Mouse (Mus musculus) cerebellum, postnatal 4 days (tissue): ENCODE results near the gene Erlec1.

Experiments
- DNase-seq, 2 experiments: peaks; one replicate each; pipeline ENCODE4 v3.0.0; 2022; ENCODE audit warnings: low spot score in 2 of 2, mixed read lengths in 1 of 2

Gene Erlec1

DNA sequence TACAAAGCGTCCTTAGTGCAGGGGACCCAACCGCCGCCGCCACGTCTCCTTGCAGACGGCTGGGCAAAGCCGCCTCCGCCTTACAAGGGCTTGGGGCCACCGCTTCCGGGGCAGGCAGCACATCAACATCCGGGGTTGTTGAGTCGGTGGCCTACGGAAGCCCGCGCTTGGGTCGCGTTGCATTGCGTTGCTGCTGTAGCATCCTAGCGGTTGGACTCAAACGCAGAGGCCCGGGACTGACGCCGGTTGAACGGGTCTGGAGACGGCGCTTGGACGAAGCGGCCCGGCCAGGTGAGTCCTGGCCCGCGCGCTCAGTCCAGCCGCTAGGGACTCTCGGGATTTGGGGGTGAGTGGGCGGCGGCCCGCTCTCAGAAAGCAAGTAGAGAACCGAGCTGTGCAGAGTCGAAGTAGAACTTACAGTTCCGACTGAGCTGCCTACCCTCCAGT is at the start of gene Erlec1:
Gene Erlec1, minus strand, starts transcription at position 57 of the 447 bp plus-strand sequence.
- DNase-seq: peak; percentile 75 to 82

DNA sequence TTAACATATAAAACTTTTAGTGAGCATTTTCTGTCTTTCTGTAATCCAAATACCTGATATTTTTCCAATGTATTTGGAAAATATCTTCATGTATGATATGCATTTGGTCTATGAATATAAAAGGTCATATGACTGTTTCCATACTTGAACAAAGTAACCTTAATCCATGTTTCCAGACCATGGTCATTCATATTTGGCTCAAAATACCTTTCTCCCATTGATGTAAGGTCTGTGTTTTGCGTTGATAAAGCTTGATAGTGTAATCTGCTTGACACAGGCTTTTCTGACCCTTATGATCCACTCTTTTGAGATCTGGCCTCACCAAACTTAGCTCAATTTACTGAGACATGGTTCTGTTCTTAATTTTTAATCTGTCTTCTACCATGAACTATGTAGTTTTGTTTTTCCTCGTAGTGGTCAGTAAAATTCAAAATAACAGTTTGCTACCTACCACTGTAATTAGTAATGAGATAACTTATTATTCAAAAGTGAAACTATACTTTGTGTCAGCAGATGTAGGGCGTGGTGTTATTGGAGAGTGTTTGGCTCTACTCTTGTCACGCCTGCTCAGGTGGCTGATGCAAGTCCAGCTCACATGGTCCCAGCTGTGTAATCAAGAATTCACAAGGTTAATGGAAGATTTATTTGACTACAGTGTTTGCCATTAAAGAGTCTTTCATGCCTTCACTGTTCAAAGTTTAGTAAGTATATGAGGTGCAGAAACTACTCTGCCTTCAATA is 47.2 kb upstream of the Erlec1 start:
- DNase-seq: no peak

DNA sequence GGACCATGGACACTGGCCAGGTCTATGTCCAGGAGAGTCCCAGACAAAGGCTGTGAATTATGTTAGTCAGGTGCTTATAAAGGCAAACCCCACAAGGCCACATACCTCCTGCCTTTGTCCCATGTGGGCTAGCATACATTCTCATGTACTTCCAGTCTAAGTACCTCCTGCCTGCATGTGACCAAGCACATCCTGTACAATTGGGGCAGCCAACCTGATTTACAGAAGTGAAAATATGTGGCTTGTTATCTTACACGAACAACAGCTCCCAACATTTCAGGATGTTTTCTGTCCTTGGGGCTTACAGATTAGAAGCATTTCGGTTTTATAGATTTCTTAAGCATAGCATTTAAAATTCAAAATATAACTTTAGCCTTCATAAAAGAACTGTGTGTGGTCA is 45.9 kb upstream of the Erlec1 start:
- no peak for DNase-seq

DNA sequence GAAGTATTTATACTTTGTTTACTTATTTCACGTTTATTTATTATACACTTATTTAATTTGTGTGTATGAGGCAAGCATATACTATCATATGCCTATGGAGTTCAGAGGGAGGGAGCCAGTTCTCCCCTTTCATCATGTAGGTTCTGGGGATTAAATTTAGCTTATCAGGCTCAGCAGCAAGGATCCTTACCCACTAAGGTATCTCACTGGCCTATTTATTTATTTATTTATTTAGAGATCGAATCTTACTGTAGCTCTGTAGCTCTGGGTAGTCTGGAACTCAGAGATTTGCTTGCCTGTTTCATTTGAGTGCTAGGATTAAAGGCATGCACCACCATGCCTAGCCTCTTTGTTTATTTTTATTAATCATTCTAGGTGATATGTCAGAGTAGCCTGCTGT is 44.6 kb upstream of the Erlec1 start:
- no peak for DNase-seq

DNA sequence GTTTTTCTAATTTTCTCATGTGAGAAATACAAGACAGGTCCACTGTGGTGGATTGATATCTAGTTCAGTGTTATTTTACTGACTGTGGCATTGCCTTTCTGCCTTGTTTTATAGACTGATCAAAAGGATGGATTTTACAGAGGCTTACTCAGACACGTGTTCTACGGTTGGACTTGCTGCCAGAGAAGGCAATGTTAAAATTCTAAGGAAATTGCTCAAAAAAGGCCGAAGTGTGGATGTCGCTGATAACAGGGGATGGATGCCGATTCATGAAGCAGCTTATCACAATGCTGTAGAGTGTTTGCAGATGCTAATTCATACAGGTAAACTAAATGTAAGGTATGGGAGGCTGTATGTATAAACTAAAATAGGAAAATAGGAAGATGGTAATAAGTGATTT is 44.1 kb upstream of the Erlec1 start:
- DNase-seq: no peak

DNA sequence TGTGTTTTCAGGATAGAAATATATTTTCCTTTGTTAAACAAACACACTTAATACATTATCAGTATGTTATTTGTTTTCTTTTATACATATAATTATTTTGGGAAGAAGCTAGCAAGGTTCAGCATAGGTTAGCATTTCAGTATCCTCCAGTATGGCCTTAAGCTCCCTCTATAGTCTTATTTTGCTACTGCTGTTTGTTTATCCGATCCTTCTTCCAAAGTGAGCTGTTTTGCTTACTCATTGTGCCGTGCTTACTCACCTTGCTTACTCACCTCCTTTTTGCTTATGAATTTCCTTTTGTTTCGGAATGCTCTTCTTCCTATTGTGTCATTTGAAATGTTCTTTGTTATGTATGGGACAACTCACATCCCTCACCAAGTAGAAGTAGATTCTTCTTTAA is 42.5 kb upstream of the Erlec1 start:
- DNase-seq: no peak

DNA sequence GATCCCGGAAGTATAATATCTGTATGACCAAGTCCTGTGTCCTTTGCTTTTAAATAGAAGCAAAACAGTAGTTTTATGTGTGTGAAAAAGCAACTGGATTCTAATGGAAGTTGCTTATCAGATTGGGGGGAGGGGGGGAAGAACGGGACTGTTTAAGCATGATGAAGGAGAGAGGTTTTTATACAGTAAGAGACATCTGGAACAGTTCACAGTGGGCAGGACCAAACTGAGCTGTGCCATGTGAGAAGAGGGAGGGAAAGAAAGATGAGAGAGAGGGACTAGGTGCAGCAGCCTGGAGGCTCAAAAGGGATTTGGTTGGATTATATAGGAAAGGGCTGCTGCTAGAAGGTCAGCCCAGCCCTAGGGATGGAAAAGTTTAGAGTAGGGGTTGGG is 32.5 kb upstream of the Erlec1 start:
- DNase-seq: no peak

DNA sequence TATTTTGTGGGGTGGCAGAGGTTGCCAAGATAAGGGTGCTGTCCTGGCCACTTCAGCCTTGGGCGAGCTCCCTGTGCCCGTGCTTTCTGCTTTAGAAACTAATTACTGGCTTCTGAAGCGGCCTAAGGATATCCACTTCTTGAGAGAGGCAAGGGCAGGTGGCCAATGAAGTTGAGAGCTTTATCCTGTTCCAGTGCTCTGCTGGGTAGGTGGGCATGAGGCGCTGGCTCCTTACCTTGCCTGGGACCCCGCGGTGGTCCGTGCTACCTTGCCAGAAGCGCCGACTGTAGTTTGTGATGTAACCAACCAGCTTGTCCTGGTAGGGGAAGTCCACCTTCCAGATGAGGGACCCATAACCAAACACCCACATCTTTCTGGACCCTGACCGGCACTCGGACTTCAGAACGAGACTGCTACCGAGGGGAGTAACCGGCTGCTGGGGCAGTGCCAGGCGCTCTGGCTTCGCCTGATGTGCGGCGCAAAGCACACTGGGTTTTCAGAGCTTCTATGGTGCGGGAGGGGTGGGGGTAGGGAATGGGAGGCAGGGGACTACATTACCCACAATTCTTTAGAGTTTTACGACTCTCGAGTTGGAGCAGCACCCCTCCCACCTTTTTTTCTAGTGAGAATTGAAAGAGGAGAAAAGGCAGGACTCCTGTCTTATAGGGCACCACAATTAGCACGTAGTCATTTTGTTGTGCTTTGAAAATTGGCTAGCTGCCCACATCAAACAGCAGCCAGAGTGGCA is 31.9 kb upstream of the Erlec1 start, which contains the start of gene Chac2:
Gene Chac2, minus strand, starts transcription at position 474 of the 748 bp plus-strand sequence.
- DNase-seq: peak; percentile 61 to 85

DNA sequence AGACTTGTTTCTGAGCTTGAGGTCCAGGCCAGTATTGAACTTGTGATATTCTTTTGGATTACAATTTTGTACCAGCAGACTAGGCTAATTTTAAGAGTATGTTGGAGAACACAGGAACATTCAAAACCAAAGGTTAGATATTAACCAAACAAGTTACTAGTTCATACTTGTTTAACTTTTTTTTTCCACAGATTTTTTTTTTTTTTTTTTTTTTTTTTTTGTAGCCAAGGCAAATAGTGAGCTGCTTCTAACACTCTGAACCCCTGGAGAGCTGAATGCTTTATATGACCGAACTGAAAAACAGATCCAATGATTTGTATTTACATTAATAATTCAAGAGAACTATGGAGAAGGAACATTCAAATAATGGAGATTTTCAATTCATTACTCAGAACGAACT is 31.1 kb upstream of the Erlec1 start:
- DNase-seq: no peak

DNA sequence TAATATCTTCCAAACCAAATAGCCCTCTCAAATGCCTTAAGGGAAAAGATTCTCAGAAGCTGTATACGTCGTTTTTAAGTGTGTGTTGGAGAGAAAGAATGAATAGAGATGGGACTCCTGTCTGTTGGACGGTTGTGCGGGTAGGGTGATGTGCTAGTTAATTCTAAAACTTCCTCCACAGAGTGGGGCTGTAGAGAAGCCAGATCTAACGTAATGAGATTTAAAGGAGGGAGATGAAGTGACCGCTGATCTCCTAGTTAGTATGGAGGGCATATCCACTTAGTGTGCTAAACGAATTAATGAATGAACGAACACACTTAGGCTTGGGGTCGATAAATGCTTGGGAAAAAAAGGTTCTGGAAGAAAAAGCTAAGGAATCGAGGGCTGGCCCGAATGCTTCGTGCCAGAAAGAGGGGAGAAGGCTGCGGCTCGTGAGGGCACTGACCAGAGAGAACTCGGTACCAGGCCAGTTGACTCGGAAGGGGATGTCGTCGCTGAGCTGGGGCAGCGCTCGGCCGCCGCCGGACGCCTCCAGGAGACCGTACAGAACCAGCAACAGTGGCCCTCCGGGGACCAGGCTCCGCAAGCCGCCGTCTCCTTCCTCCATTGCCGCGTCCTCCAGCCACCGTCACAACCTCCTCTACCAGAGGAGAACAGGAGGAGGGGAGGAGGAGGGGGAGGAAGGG is 523 bp downstream of the Erlec1 start:
- peak; percentile 25 to 35 for DNase-seq

DNA sequence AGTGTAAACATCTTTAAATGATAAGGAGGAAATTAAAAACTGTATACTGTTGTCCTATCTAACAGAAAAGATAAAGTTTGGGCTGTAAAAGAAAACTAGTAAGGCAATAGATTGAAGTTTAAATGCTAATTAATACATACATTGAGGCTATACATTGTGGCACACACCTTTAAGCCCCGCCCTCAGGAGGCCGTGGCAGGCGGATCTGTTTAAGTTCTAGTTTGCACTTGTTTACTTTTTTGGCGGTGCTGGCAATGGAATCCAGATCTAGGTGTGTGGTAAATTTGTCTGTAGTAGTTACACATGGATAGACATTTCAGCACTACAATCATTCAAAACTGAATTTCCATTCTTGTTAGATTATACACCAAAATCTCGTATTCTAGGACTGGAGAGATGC is 1.3 kb downstream of the Erlec1 start:
- DNase-seq: no peak

DNA sequence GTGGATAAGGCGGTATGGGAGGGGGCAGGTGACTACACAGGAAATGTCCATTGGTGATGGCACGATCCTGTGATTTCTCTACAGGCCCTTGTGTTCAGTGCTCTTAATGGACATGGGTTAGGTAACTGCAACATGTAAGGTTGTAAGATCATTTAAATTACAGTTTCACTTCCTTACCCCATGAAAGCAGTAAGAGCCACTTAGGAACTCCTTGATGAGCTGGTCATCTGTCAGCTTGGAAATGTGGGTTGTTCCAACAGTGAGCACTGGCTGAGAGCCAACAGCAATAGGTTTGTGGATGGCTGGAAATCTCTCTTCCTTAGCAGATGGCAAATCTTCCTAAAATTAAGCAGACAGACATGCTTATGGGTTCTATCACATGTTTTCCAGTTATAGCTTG is 10.6 kb downstream of the Erlec1 start:
- DNase-seq: peak in 1 of 2 experiments; percentile 26

DNA sequence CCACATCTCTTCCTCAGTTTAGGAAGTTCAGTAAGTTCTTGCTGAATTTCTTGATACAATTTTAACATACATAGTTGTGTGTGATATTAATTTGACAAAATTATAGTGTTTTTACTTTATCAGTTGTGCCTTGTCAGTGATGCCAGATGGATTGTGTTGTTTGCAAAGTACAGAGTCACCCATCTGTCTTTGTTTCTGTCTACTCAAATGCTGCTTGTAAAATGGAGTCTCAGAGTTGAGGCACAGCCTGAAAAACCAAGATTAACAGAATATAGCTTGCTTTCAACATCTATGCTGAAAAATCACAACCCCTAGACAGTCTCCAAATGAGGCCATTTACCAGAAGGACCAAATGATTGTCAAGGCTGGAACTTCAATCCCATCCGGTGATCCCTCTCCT is 25.6 kb downstream of the Erlec1 start:
- DNase-seq: no peak

DNA sequence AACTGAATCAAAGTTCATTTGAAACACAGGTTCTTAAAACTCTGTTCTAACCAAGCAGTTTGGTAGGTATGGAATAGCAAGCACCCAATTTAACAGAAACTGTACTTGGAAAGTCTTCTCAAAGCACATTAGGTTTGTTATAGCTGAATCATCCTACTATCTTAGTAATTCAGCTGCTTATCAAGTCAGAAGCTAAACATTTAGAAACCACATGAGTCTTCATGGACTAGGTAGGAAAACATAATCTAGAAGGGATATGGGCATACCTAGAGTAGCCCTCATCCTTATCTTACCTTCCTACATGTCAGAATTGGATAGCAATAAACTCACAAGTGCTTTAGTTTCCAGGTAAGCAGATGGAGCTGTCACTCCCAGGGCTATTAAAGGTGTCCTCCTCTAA is 26.1 kb downstream of the Erlec1 start:
- no peak for DNase-seq

DNA sequence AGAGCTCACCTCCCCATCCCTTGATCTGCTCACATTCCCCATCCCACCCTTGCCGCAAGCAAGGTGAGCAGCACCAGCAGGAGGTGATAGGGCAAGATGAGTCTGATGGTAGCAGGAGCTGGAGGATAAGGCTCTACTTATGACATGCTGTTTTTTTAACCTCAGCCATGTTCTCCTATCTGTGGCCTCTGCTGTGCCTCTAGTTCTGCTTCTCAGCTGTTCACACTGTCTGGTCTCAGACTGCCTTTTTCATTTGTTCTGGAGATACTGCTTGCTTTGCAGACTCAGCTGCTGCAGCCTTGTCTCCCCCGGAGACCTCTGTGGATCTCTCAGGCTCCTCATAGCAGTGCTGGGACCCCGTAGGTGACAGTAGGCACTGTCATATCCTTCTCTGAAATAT is 30.9 kb downstream of the Erlec1 start:
- no peak for DNase-seq

DNA sequence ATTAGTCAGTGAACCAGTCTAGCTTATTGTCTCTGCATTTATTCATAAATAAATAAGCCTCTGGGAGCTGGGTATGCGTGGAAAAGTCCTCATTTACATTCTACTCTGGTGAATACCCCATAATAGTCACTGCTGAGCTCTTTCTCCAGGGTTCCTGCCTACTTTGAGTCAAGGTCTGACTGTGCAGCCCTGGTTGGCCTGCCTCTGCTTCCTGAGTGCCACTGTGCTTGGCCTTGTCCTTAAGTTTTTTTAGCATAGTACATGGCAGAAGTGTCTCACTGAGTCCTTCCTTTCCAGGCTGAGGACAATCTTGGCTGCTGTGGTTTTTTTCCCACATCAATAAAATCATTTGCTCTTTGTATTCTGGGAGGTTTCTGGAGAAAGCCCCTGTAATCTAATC is 33.5 kb downstream of the Erlec1 start:
- no peak for DNase-seq

DNA sequence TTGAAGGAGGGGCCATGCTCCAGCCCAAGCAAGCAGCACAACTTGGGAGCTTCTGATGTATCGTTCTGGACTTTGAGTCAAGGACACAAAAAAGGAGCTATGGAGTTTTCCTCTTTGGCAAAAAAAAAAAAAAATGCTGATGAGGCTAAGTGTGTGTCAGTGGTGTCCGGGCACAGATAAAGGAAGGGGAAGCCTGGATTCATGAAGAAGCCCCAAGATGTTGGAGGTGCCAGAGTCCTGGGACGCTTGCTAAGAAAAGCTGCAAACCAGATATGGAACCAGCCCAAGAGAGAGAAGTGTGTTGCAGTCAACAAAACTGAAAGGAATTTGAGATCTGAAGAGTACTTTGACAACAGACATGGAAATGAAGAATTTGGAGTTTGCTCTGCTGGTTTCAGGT is 41.8 kb downstream of the Erlec1 start:
- DNase-seq: no peak

DNA sequence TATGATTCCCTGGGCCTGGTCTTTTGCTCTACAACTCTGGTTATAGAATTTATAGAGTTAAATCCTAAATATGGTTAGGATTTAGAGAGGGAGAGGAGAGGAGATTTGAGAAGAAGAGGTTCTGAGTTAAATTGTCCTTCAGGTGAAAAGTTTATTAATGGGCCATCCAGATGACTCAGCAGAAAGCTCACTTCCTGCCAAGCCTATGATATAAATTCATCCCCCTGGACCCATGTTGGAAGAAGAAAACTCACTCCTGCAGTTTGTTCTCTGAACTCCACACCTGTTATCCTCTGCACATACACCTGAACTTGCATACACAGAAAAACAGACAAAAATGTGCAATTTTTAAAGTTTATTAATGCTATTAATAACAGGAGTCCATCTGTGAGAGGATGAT is 54.8 kb downstream of the Erlec1 start:
- no peak for DNase-seq

DNA sequence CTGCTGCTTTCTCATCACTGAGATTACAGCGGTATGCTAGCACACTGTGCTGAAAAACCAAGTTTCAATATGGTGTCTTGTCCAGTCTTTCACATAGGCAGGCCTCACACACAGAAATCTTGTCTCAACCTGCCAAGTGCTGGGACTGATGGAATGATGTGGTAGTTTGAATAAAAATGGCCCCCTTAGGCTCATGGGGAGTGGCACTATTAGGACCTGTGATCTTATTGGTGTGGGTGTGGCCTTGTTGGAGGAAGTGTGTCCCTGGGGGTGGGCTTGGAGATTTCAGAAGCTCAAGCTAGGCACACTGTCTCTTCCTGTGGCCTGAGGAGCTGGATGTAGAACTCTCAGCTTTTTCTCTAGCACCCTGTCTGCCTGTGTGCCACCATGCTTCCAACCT is 57.9 kb downstream of the Erlec1 start:
- no peak for DNase-seq

DNA sequence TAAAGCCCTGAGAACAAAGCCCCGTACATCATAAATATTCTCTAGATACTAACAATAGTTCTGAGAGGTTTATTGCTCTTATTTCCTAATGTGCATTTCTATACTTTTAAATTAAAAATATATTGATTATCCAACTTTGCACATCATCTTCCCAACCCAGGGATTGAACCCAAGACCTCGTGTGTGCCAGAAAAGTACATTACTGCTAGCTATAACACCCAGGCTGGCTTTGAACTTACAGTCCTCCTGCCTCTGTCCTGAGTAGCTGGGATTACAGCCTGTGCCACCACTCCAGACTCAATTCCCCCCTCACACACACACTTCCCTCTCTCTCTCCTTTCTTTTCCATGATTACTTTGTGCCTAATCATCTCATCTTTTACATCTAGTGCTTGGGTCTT is 66.0 kb downstream of the Erlec1 start:
- DNase-seq: no peak

DNA sequence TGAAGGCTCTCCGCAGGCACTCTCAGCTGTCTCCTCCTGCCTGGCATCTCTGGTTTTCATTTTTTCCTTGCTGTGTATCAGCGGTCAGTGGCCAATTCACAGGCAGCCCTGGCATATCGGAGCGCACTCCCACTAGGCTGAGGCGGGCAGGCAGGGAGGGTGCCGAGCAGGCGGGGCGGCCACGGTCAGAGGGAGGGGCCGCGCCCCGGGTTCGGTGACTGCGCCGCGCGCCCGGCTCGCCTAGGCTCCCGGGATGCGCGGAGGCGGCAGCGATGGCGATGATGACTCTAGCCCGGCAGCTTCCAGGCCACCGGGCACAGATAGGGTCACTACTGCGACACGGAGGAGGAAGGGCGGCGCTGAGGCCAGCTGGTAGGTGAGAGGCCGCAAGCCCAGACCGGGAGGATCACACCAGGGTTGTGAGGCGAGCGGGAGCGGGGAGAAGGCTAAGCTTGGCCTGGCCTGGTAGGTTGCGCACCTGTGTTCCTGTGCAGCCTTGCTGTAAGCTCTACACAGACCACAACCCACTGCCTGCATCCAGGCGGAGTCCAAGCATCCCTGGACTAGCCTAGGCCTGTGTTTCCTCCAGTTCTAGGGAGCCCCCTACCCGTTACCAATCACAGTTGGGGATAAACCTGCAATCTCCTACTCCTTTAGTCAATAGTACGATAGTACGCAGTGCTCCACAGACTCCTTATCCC is 68.8 kb downstream of the Erlec1 start, which contains the start of the genes Gpr75 and Asb3:
Gene Gpr75, plus strand, starts transcription at position 188 of the 701 bp plus-strand sequence.
Gene Asb3, plus strand, starts transcription at position 246 of the 701 bp plus-strand sequence.
- peak; percentile 34 to 65 for DNase-seq
